Mouse (Mus musculus): ENCODE data around the gene Ccdc121. TPM values are rescaled to one million over a fixed set of nuclear protein-coding genes. Genes with fewer than 3 reads are reported as not detected.

Gene Ccdc121
- polyA plus RNA-seq, 1 experiment from 2014 or later: 0.53 TPM

DNA sequence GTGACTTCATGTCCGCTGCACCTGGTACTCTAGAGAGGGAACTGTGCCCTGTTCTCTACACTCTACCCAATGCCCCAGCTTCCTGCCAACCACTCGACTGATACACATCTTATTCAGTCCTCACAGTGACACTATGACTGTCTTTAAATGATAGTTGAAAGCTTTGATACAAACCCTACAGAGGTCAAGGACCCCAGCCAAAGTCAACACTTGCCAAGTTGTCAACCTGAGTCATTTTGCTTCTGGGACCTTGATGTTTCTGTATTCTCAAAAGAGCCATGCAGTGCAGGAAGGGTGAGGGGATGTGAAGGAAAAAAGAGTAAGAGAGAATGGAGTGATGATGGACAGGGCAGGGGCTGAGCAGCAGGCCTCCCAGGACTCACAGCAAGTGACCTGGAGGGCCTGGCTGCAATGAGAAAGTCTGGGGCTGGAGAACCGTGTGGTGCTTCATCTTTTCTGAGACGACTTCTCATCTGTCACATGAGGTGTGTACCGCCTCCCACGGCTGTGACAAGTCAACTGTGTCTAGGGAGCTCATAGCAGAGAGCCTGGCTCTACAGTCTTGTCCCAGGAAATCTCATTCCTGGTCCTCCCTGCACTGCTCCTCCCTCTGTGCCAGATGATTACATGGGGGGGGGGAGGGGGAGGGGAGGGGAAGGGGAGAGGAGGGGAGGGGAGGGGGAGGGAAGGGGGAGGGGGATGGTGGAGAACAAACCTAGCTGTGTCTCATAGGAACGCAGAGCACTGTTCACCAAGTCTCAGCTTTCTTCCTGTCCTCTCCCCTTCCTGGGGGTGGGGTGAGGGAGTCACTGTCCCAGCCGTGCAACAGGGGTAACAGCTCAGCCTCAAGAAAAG lies 49.0 kb downstream of the Ccdc121 start:
- no peak overlapping the region for H3K27ac ChIP-seq (ENCODE audit: low read depth, low read length)
- no peaks in the 10 kb centered on the region for H3K36me3 ChIP-seq (ENCODE audit: control insufficient read depth, insufficient read depth, low read length)
- 0 out of 2 replicates have a peak, but pooled peaks cover 3% of the 10 kb centered on the region for H3K27me3 ChIP-seq (ENCODE audit: control insufficient read depth, insufficient read depth, low read length)
- no peaks in the 10 kb centered on the region for H3K9me3 ChIP-seq (replicated peaks; ENCODE audit: control insufficient read depth, low read length)
- H3K9ac ChIP-seq (ENCODE audit: low read depth, low read length): no peak overlapping the region
- no peak for ATAC-seq (replicated peaks; ENCODE audit: insufficient number of reproducible peaks, low FRiP score, low TSS enrichment)
- H3K4me3 ChIP-seq (ENCODE audit: low read depth, low read length): no peak overlapping the region
- H3K4me2 ChIP-seq: no peak overlapping the region
- peaks cover 9% of the 10 kb centered on the region for H3K4me1 ChIP-seq (ENCODE audit: control insufficient read depth, insufficient read depth, low read length)
- 47% methylated on average over 8 of the region's 8 CpGs for WGBS (ENCODE audit: insufficient replicate concordance)

DNA sequence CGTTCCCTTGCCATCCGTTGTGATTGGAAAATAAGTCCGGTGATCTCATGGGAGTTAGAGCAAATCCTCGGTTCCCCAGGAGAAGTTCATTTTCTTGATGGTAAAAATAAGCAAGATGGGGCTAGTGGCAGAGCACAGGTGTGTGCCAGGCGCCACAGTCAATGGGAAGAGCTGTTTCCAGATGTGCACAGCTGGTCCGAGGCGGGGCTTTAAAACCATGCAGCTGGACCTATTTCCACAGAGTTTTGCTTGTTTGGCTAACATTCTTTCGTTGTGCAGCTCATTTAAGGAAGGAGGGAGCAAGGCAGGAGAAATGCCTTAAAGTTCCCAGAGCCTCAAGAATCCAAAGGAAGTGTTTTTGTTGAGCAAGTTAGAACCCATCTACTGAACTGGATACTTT lies 49.8 kb downstream of the Ccdc121 start:
- H3K27ac ChIP-seq (ENCODE audit: low read depth, low read length): no peak overlapping the region
- no peak overlapping the region for H3K4me2 ChIP-seq
- no peak overlapping the region for H3K4me3 ChIP-seq (ENCODE audit: low read depth, low read length)
- H3K4me1 ChIP-seq (ENCODE audit: control insufficient read depth, insufficient read depth, low read length): peaks cover 3% of the 10 kb centered on the region; the same call in 1 of the 2 replicates
- H3K27me3 ChIP-seq (ENCODE audit: control insufficient read depth, insufficient read depth, low read length): 0 out of 2 replicates have a peak, but pooled peaks cover 3% of the 10 kb centered on the region
- no peak for ATAC-seq (replicated peaks; ENCODE audit: insufficient number of reproducible peaks, low FRiP score, low TSS enrichment)
- H3K9ac ChIP-seq (ENCODE audit: low read depth, low read length): no peak overlapping the region
- H3K9me3 ChIP-seq (replicated peaks; ENCODE audit: control insufficient read depth, low read length): no peaks in the 10 kb centered on the region
- 76% methylated on average over 8 of the region's 8 CpGs for WGBS (ENCODE audit: insufficient replicate concordance)
- H3K36me3 ChIP-seq (ENCODE audit: control insufficient read depth, insufficient read depth, low read length): no peaks in the 10 kb centered on the region

DNA sequence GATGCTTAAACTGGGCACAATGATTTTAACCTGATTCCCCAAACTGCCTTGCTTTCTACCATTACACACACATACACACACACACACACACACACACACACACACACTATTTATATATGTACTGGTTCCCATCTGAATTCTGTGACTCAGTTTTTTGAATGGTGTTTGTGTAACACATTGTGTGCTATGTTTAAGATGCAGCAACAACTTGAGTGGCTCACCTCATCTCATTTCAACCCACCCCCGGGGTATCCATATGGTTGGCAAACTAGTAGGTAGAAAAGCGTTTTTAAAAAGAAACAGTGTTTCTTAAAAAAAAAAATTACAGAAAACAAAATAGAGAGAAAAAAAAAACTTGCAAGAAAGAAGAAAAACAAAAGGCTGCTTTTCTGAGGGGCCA lies 51.0 kb downstream of the Ccdc121 start:
- Histone ChIP-seq H3K27me3 (ENCODE audit: control insufficient read depth, insufficient read depth, low read length) (peaks cover 3% of the 10 kb centered on the region; the same call in 1 of the 2 replicates), H3K9ac (ENCODE audit: low read depth, low read length) (no peak overlapping the region)
- 74% methylated on average over 2 of the region's 2 CpGs for WGBS (ENCODE audit: insufficient replicate concordance)

More for the DNA sequence above, 51.0 kb downstream of the Ccdc121 start:
- no peaks in the 10 kb centered on the region for H3K4me1 ChIP-seq (ENCODE audit: control insufficient read depth, insufficient read depth, low read length)
- H3K9me3 ChIP-seq (replicated peaks; ENCODE audit: control insufficient read depth, low read length): no peaks in the 10 kb centered on the region
- no peak for ATAC-seq (replicated peaks; ENCODE audit: insufficient number of reproducible peaks, low FRiP score, low TSS enrichment)
- no peak overlapping the region for H3K27ac ChIP-seq (ENCODE audit: low read depth, low read length)
- no peak overlapping the region for H3K4me3 ChIP-seq (ENCODE audit: low read depth, low read length)
- H3K4me2 ChIP-seq: no peak overlapping the region
- H3K36me3 ChIP-seq (ENCODE audit: control insufficient read depth, insufficient read depth, low read length): no peaks in the 10 kb centered on the region

Other genes starting within 250 kb of the Ccdc121 start
- gene Cnih3, start 158.8 kb downstream of the Ccdc121 start, polyA plus RNA-seq (2014; fragmentation: Nextera tagmentation; extraction: Ambion mirVana): 0.13 and 0.29 TPM in 2 replicates
- 0.99 and 1.1 TPM in 2 replicates for gene Dnah14, start 65.1 kb upstream of the Ccdc121 start, polyA plus RNA-seq (2014; fragmentation: Nextera tagmentation; extraction: Ambion mirVana)

All from heart, embryonic 11.5 days (tissue).